Mouse (Mus musculus): ENCODE data around the gene Ggct.

GRCm38 (mm10) chr6:55003559-55003958, 10.8 kb upstream of the Ggct start:
- TF ChIP-seq CTCF (conservative IDR thresholded peaks at IDR 0.05; ENCODE audit: insufficient read depth, insufficient read length, low read depth, low read length) (no peak), POLR2A (IDR thresholded peaks at IDR 0.05; ENCODE audit: low read depth, low read length) (no peak)
